Mouse (Mus musculus) ES-Bruce4 (cell line): ENCODE results near the gene Homer3.

ENCODE experiments used
- CTCF ChIP-seq: IDR thresholded peaks from one replicate; pipeline ENCODE4 v1.8.1; 2011; ENCODE audit warnings: low read depth, low read length
- POLR2A ChIP-seq: IDR thresholded peaks from one replicate; pipeline ENCODE4 v1.8.1; 2011; ENCODE audit warnings: low read length; ENCODE audit not compliant: insufficient read depth

DNA sequence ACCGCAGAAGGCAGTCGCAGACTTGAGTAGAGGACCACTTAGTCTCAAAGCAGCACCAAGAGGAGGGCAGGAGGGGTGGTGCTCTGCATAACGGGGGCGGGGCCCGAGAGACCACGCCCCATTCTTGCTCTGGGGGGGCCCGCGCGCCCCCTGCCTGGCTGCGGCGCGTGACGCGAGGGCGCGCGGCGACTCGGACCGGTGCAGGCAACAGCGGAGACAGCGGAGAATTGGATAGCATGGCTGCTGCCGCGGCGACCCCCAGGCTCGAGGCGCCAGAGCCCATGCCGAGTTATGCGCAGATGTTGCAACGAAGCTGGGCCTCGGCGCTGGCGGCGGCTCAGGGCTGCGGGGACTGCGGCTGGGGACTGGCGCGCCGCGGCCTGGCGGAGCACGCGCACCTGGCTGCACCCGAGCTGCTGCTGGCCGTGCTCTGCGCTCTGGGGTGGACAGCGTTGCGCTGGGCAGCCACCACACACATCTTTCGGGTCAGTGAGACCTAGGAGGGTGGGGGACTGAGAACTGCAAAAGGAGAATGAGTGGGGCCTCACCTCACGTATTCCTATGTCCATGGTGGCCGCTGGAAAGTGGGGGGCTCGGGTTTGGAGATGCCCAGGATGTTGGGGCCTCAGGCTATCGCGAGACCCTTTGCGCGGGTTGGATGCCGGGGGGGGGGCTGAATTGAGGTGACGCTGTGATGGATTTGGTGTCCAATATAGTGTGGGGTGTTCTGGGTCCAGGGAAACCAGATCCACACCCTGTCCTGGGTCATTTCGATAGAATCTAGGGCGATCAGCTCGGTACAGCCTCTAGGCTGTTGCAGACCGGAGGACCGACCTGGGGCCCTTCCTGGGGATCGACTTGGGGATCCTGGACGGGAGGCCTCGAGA lies 33.2 kb downstream of the Homer3 start, which contains the start of gene Cers1:
- no peak for TF ChIP-seq POLR2A
- TF ChIP-seq CTCF, result no peak
